ENCODE assay signal across 11 mouse cellular contexts in the genomic region with DNA sequence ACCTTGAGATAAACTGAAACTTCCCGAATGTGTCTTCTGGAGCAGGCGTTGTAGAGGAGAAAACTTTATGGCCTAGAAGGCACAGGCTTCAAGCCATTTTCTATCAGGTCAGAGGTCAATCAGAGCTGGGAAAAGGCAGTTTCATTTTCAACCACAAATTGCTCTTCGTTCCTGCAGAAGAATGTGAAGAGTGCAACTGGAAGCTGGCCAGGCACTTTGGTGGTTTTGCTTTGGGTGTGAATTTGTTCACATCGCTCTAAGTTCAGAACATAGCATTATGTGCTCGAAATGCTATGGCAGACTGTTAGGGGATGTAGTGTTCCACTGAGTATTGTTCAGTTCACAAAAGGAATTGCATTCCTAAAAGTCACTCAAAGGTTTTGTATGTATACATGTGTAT.
DNase-seq lines count a peak whose midpoint lies in the region; ATAC-seq lines count a peak whose summit lies in the region.
"Had no signal": no experiment of that assay in that cellular context is flagged by ENCODE, and none has a peak within 500 bp of the region (broad histone marks: within the 10 kb centered on the region; RNA-seq: fewer than 3 reads in every experiment).

No protein-coding gene starts in this region.

- H3K9ac ChIP-seq in lung, embryonic 16.5 days (ENCODE audit: low read length): no peak overlapping the region
- H3K9ac ChIP-seq in forebrain, embryonic 15.5 days (replicated peaks): no peak overlapping the region
- H3K9ac ChIP-seq: embryonic facial prominence, embryonic 13.5 days; hindbrain, embryonic 15.5 days; midbrain, embryonic 12.5 days had no signal

- 22% methylated on average over 5 of the region's 5 CpGs for WGBS in lung, embryonic 16.5 days
- WGBS in forebrain, embryonic 15.5 days: 74% methylated on average over 5 of the region's 5 CpGs

- H3K27me3 ChIP-seq in lung, embryonic 16.5 days (ENCODE audit: control insufficient read depth, insufficient read depth, low read depth, low read length): no peaks in the 10 kb centered on the region
- no peaks in the 10 kb centered on the region for H3K27me3 ChIP-seq in forebrain, embryonic 15.5 days
- H3K27me3 ChIP-seq: embryonic facial prominence, embryonic 13.5 days; hindbrain, embryonic 15.5 days; midbrain, embryonic 12.5 days had no signal

- H3K36me3 ChIP-seq in lung, embryonic 16.5 days (ENCODE audit: control insufficient read depth, insufficient read depth, low read length): no peaks in the 10 kb centered on the region
- no peaks in the 10 kb centered on the region for H3K36me3 ChIP-seq in forebrain, embryonic 15.5 days
- H3K36me3 ChIP-seq: embryonic facial prominence, embryonic 13.5 days; hindbrain, embryonic 15.5 days; midbrain, embryonic 12.5 days had no signal

- peaks cover 8% of the 10 kb centered on the region; the same call in 1 of the 2 replicates for H3K4me1 ChIP-seq in lung, embryonic 16.5 days (replicated peaks; ENCODE audit: control insufficient read depth, insufficient read depth, low read length)
- no peaks in the 10 kb centered on the region for H3K4me1 ChIP-seq in forebrain, embryonic 15.5 days
- H3K4me1 ChIP-seq: embryonic facial prominence, embryonic 13.5 days; hindbrain, embryonic 15.5 days; midbrain, embryonic 12.5 days had no signal

- no peak overlapping the region for H3K4me2 ChIP-seq in lung, embryonic 16.5 days (ENCODE audit: low read depth, low read length)
- no peak overlapping the region for H3K4me2 ChIP-seq in forebrain, embryonic 15.5 days (replicated peaks)
- H3K4me2 ChIP-seq: embryonic facial prominence, embryonic 13.5 days; hindbrain, embryonic 15.5 days; midbrain, embryonic 12.5 days had no signal

- intact Hi-C loops in gastrocnemius, postnatal 14 days (cut with DNase I; ENCODE audit: low total_unique reads): no loop called here

- no peaks in the 10 kb centered on the region for H3K9me3 ChIP-seq in lung, embryonic 16.5 days (ENCODE audit: control insufficient read depth, low read length)
- no peaks in the 10 kb centered on the region for H3K9me3 ChIP-seq in forebrain, embryonic 15.5 days
- H3K9me3 ChIP-seq: embryonic facial prominence, embryonic 13.5 days; hindbrain, embryonic 15.5 days; midbrain, embryonic 12.5 days had no signal

- peak overlapping the region; percentile 52; the same call in 1 of the 2 replicates for H3K27ac ChIP-seq in lung, embryonic 16.5 days (ENCODE audit: low read length)
- no peak overlapping the region for H3K27ac ChIP-seq in forebrain, embryonic 15.5 days (replicated peaks)
- H3K27ac ChIP-seq: embryonic facial prominence, embryonic 13.5 days; hindbrain, embryonic 15.5 days; midbrain, embryonic 12.5 days had no signal

- DNase-seq in 3T3-L1 (ENCODE audit: low read depth, low spot score): peak; percentile 94
- peak; percentile 8 to 27 for DNase-seq in adrenal gland, adult 18-20 months (ENCODE audit: low spot score in 2 of 2)
- DNase-seq in gastrocnemius, postnatal 14 days: peak; percentile 24
- DNase-seq in spleen, postnatal 14 days (ENCODE audit: low spot score in 2 of 2): no peak
- no peak for DNase-seq in right cerebral cortex, postnatal 4 days
- DNase-seq in layer of hippocampus, adult 9-11 months: no peak

- H3K4me3 ChIP-seq in lung, embryonic 16.5 days (ENCODE audit: low read length): no peak overlapping the region
- no peak overlapping the region for H3K4me3 ChIP-seq in forebrain, embryonic 15.5 days
- H3K4me3 ChIP-seq: embryonic facial prominence, embryonic 13.5 days; hindbrain, embryonic 15.5 days; midbrain, embryonic 12.5 days had no signal

- ATAC-seq in lung, embryonic 16.5 days (ENCODE audit: low read depth): peak; percentile 90
- ATAC-seq in forebrain, embryonic 15.5 days (replicated peaks): no peak

Comparison
In these comparisons a context has a peak if more than half of its experiments do, and no peak if none do; other contexts are left out.
1. DNase-seq: peak in 3T3-L1 (single experiment), adrenal gland, adult 18-20 months (2 of 2) and gastrocnemius, postnatal 14 days (single experiment); none in spleen, postnatal 14 days (0 of 2), right cerebral cortex, postnatal 4 days (single experiment) and layer of hippocampus, adult 9-11 months (single experiment).